Mouse (Mus musculus) liver, postnatal 0 days (tissue): Measurements from ENCODE around the gene Plekha7.

Source experiments
- CTCF ChIP-seq: sonication (generic); IDR thresholded peaks from 2 replicates; pipeline ENCODE4 v1.5.1; 2016; ENCODE audit warnings: antibody characterized with exemption, low read depth
- EP300 ChIP-seq: IDR thresholded peaks from 2 replicates; pipeline ENCODE4 v1.6.1; 2016; ENCODE audit warnings: antibody characterized with exemption, low read depth, mild to moderate bottlenecking

DNA sequence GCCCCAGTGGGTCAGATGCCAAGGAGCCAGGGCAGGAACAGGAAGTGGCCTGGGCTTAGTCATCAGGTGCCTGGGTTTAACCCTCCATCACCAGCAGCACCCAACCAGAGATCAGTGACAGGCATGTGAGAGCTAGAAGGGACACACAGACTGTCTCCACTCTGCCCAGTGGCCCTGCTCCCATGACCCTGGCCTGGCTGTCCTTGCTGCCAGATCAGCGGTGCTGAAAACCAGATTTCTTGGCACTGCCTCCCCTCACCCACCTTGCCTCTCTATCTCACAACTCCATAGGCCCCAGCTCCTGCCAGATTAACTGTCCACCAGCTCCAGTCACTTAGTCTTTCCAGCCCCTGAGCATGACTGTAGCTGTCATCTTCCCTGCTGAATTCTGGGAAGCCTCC lies 107.2 kb downstream of the Plekha7 start:
- TF ChIP-seq CTCF (no peak), EP300 (no peak)
